Mouse (Mus musculus) gastrocnemius, postnatal 4 days (tissue): ENCODE results near the gene Maoa. TPM values are rescaled to one million over a fixed set of nuclear protein-coding genes. Genes with fewer than 3 reads are reported as not detected.

Experiments
- DNase-seq, 2 experiments: peaks; one replicate each; pipeline ENCODE4 v3.0.0; 2021 to 2022; ENCODE audit warnings: low spot score in 2 of 2, mixed read lengths in 2 of 2
- long read RNA-seq, 2 experiments: library from polyadenylated mRNA; stranded (forward); transcript quantifications; one replicate each; pipeline ENCODE4 v2.0.0; 2021
- total RNA-seq, 2 experiments: library from RNA; stranded (reverse); gene quantifications; 2 replicates each; pipeline ENCODE4 v1.2.3; 2021

Maoa gene
- 1 to 10 TPM; 6.9 to 7.2 TPM for total RNA-seq
- long read RNA-seq, experiment 1, full-length matches to known transcripts: 12 of 14 reads
- long read RNA-seq, experiment 1, partial matches to known transcripts: 1 of 14 reads
- long read RNA-seq, experiment 1, other reads (novel, unspliced or antisense): 1 of 14 reads
- long read RNA-seq, experiment 2, full-length matches to known transcripts: 5 of 5 reads
- long read RNA-seq, experiment 2, partial matches to known transcripts: 0 of 5 reads
- long read RNA-seq, experiment 2, other reads (novel, unspliced or antisense): 0 of 5 reads

DNA sequence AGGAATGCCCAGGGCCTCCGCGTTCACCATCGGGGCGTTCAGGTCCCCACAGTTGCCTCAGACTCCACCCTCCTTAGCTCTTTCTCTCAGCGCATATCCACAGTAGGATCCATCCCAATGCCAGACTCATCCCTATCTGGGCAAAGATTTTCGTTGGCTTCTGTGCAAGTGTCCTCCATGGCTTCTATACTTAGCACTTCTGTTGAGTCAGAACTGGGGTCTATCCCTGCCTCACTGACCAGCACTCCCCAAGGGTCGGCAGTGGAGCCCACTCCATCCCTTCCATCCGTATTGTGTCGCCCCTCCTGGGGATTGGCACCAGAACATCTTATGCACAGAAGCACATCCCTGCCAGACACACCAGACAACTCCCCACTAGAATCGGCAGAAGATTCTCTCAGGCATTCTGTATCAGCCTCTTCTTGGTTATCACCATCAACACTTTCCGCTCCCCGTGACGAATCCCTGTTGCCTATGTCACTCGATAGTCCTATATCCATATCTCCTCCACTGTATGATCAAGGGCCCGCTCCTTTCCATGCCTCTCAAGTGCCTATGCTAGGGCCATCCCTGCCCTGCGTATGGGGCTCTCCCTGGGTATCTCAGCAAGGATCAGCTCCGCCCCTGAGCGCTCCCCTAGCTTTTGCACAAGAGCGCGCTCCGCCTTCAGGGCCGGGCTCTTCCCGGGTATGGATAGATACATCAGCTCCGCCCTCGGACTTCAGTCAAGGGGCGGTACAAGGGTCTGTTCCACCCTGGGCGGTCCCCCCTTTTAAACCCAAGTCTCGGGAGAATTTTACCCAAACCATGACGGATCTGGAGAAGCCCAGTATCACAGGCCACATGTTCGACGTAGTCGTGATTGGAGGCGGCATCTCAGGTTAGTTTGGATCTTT lies at the start of gene Maoa:
Gene Maoa, plus strand, starts transcription at position 665 of the 896 bp plus-strand sequence.
- peak; percentile 28 to 51 for DNase-seq

- peak; percentile 80 to 83 for DNase-seq
These were observed 1.1 kb upstream of the Maoa start for GRCm38 (mm10) chrX:16618225-16619033.

GRCm38 (mm10) chrX:16656511-16656910 lies 37.0 kb downstream of the Maoa start:
- peak in 1 of 2 experiments; percentile 5 for DNase-seq

GRCm38 (mm10) chrX:16706094-16706493 lies 86.6 kb downstream of the Maoa start:
- no peak for DNase-seq

DNA sequence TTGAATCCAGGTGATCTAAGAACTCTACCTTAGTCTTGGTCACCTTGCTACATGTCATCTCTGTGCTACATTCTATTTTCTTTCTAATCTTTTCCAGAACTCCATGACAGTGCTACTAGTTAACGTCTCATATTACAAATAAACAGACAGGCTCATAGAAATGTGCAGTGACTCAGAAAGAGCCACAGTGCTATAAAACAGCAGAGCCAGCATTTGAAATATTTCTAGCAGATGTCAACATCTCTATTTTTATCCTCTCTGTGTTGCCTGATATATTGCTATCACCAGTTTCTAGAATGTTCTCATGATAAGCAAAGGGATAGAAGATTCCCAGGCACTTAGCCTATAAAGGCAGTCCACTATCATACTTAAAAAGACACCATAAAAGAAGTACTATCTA lies 94.5 kb downstream of the Maoa start:
- DNase-seq: no peak

Other genes with a start within 250 kb of the Maoa start
- not detected for gene Cypt1, start 96.8 kb upstream of the Maoa start, total RNA-seq
- 1 to 10 TPM; 3.5 to 4.2 TPM for gene Maob, start 197.7 kb downstream of the Maoa start, total RNA-seq